Mouse (Mus musculus) heart, postnatal 0 days (tissue): Measurements from ENCODE around the gene Flrt2. TPM values are rescaled to one million over a fixed set of nuclear protein-coding genes. Genes with fewer than 3 reads are reported as not detected.

ENCODE experiments used
- ATAC-seq: fragments of 200-750 bp; cut with Nextera tagmentation; 2 replicates; pipeline ENCODE4 v1.8.0; 2017; ENCODE audit warnings: low read depth, moderate number of reproducible peaks, moderate library complexity; ENCODE audit not compliant: insufficient read depth
- DNase-seq: peaks from one replicate; pipeline ENCODE4 v3.0.0-alpha.2; 2016; ENCODE audit warnings: low spot score
- H3K27ac ChIP-seq: fragments of 300-500 bp; sonication (generic); 2 replicates; pipeline ENCODE4 v1.5.1; 2014; ENCODE audit warnings: low read depth, mild to moderate bottlenecking
- H3K27me3 ChIP-seq: fragments of 300-500 bp; sonication (generic); 2 replicates; pipeline ENCODE4 v1.6.1; 2014; ENCODE audit warnings: low read length, mixed read lengths; ENCODE audit not compliant: control insufficient read depth, insufficient read depth
- H3K36me3 ChIP-seq: fragments of 300-500 bp; sonication (generic); replicated peaks from 2 replicates; pipeline ENCODE4 v1.6.1; 2014; ENCODE audit warnings: low read length, mixed read lengths; ENCODE audit not compliant: control insufficient read depth, insufficient read depth
- H3K4me1 ChIP-seq: fragments of 300-500 bp; sonication (generic); 2 replicates; pipeline ENCODE4 v1.6.1; 2014; ENCODE audit warnings: antibody characterized with exemption; ENCODE audit not compliant: control insufficient read depth, insufficient read depth
- H3K4me2 ChIP-seq: fragments of 300-500 bp; sonication (generic); 2 replicates; pipeline ENCODE4 v1.6.1; 2014; ENCODE audit warnings: low read depth, mild to moderate bottlenecking, low read length, moderate library complexity
- H3K4me3 ChIP-seq: fragments of 300-500 bp; sonication (generic); 2 replicates; pipeline ENCODE4 v1.5.1; 2014; ENCODE audit warnings: low read depth, low read length
- H3K9ac ChIP-seq: fragments of 300-500 bp; sonication (generic); replicated peaks from 2 replicates; pipeline ENCODE4 v1.6.1; 2014; ENCODE audit warnings: low read depth, low read length, mixed read lengths
- H3K9me3 ChIP-seq: fragments of 300-500 bp; sonication (generic); replicated peaks from 2 replicates; pipeline ENCODE4 v1.6.1; 2016; ENCODE audit warnings: low read length; ENCODE audit not compliant: control insufficient read depth
- CTCF ChIP-seq: IDR thresholded peaks from 2 replicates; pipeline ENCODE4 v1.5.1; 2016; ENCODE audit warnings: antibody characterized with exemption, control low read depth, low read depth
- EP300 ChIP-seq: IDR thresholded peaks from 2 replicates; pipeline ENCODE4 v1.6.1; 2016; ENCODE audit warnings: antibody characterized with exemption, low read depth
- WGBS: fragments of 180-500 bp; shearing (Covaris S2); extraction: QIAGEN DNeasy Blood & Tissue Kit; methylation state at CpG from one replicate; pipeline ENCODE4 v1.1.7; 2014; 5-methylcytosine and 5-hydroxymethylcytosine counted together
- polyA plus RNA-seq: library from polyadenylated mRNA; unstranded; fragments of >200 nt; fragmentation: Nextera tagmentation; extraction: Ambion mirVana; gene quantifications from 2 replicates; pipeline ENCODE4 v1.2.1, GENCODE M21; 2015
- total RNA-seq: library from RNA; depleted of rRNA; stranded (reverse); fragments of >200 nt; gene quantifications from 2 replicates; pipeline ENCODE4 v1.2.3, GENCODE M21; 2014; ENCODE audit warnings: low replicate concordance

Flrt2 gene
- total and polyA plus RNA-seq, 2 experiments from 2014 or later: 6.3 to 20.3 TPM

GRCm38 (mm10) chr12:95770251-95770650 lies 78.2 kb downstream of the Flrt2 start:
- no peak overlapping the region for H3K4me2 ChIP-seq
- H3K9ac ChIP-seq: no peak overlapping the region
- ATAC-seq (no peak), DNase-seq (no peak)
- no peak overlapping the region for H3K4me3 ChIP-seq
- TF ChIP-seq CTCF: no peak
- TF ChIP-seq EP300: no peak
- no peak overlapping the region for H3K27ac ChIP-seq
- H3K36me3 ChIP-seq: no peaks in the 10 kb centered on the region
- H3K27me3 ChIP-seq: no peaks in the 10 kb centered on the region
- 56% methylated on average over 3 of the region's 3 CpGs for WGBS
- H3K4me1 ChIP-seq: peaks cover 8% of the 10 kb centered on the region; the same call in 1 of the 2 replicates
- no peaks in the 10 kb centered on the region for H3K9me3 ChIP-seq

DNA sequence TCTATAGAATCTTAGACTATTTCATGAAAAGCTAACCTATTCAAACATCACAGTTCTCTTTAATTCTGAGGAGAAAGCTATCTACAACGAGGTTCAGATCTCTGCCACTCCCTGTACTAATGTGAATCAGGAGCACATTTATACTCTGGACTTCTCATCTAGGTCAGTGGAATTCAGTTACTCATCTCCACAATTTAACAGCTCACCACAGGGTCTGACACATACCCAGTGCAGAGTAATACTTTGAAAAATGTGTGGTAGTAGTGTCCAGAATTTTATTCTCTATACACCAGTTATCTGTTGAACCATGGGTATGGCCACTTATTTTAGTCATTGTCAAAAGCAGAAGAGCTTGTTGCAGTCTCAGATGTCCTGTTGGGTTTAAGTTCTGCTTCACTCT lies 98.1 kb downstream of the Flrt2 start:
- Histone ChIP-seq H3K27me3 (no peaks in the 10 kb centered on the region), H3K4me2 (no peak overlapping the region), H3K4me3 (no peak overlapping the region), H3K27ac (no peak overlapping the region), H3K9me3 (no peaks in the 10 kb centered on the region), H3K4me1 (no peaks in the 10 kb centered on the region), H3K9ac (no peak overlapping the region), H3K36me3 (no peaks in the 10 kb centered on the region)
- TF ChIP-seq CTCF (no peak), EP300 (no peak)
- WGBS: 67% methylated on average over 1 of the region's 1 CpGs
- ATAC-seq: no peak
- no peak for DNase-seq

DNA sequence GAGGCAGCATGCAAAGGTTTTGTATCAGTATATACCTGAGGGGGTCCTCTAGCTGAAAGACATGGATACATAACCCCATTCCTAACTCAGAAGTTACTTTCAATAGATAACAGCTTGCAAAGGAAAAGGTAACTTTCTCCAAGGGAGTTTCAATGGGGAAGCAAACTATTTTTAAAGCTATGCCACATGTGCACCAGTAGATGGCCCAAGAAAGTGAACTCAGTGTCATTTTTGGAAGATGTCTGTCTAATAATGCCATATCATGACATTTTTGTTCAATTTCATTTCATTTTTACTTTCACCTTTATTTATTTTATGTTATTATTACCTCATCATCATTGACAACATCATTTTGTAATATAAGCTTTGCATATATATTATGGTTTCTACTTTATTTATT lies 124.6 kb downstream of the Flrt2 start:
- H3K4me3 ChIP-seq: no peak overlapping the region
- no peak overlapping the region for H3K4me2 ChIP-seq
- H3K36me3 ChIP-seq: no peaks in the 10 kb centered on the region
- H3K4me1 ChIP-seq: no peaks in the 10 kb centered on the region
- no peak overlapping the region for H3K27ac ChIP-seq
- TF ChIP-seq EP300: no peak
- peak; percentile 19; the same call in 1 of the 2 replicates for TF ChIP-seq CTCF
- H3K9me3 ChIP-seq: no peaks in the 10 kb centered on the region
- DNase-seq: peak; percentile 1
- ATAC-seq: no peak
- no peaks in the 10 kb centered on the region for H3K27me3 ChIP-seq
- no peak overlapping the region for H3K9ac ChIP-seq
